Mouse (Mus musculus): ENCODE results near the gene Rapgef4. TPM values are rescaled to one million over a fixed set of nuclear protein-coding genes. Genes with fewer than 3 reads are reported as not detected.

Gene Rapgef4
- total RNA-seq, 2 experiments from 2014 or later = 14.1 to 15.0 TPM

DNA sequence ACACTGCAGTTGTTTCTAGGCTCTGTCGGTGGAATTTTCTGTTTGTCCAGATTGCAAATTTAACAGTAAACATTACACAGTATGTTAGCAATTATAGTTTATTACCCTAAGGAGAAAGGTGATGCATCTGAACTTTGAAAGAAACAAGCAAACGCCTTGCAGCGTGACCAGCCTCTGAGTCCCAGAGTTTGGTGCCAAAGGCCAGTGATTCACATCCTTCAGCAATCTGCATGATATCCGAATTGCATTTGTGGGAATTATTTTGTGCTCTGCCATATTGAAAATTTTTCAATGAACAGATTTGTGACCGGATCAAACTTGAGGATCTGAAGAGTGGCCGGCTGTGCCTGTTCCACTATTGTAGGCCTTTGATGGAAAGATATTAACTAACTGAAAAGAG is 856 bp downstream of the Rapgef4 start:
- intact Hi-C loops (cut with DNase I) = no loop called here
- DNase-seq = no peak

DNA sequence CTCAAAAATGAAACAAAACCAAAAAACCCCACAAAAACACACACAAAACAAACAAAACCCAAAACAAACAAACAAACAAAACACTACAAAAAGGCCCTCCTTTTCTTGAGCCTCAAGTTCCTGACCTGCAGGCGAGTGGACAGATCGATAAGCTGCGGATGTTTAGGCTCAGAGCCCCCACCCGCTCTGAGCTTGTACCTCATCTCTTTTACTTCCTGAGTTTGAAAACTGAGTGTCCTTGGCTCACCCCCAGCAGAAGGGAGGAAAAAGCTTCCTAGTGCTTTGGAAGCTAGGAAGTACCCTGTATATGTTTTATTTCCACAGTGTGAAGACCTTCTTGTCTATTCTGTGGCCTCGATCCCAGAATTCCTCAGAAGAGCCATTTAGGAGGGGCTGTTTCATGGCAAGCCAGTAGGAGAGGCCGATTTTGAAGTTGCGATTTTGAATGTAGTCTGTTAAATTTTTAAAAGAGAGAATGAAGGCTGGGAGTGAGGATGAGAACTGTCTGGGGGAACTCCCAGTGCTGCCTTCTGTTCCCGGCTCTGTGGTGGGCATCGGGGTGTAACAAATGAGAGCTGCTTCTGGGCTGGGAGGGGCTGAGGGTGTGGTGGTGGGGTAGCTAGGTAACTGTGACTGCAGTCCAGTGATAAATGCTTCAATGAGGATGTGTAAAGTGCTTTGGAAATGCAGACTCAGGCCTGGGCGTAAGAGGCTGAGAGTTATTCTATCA is 2.0 kb downstream of the Rapgef4 start:
- intact Hi-C loops (cut with DNase I) = no loop called here
- DNase-seq = no peak

DNA sequence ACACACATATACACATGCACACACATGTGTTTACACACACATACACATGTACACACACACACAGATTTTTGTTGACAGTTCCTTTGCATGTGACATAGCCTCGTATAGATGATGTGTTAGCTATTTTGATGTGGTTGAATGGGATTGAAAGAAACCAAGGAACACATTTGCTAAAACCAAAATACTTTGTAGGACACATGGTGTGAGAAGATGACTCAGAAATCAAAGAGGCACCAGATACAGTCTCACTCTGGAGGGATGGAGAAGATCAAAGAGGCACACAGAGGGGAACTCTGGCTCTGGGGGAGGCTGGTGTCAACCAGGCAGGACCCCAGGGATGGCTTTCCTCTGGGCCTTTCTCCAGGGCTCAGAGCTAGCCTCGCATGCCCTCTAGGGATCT is 4.7 kb downstream of the Rapgef4 start:
- DNase-seq = no peak
- intact Hi-C loops (cut with DNase I) = no loop called here

DNA sequence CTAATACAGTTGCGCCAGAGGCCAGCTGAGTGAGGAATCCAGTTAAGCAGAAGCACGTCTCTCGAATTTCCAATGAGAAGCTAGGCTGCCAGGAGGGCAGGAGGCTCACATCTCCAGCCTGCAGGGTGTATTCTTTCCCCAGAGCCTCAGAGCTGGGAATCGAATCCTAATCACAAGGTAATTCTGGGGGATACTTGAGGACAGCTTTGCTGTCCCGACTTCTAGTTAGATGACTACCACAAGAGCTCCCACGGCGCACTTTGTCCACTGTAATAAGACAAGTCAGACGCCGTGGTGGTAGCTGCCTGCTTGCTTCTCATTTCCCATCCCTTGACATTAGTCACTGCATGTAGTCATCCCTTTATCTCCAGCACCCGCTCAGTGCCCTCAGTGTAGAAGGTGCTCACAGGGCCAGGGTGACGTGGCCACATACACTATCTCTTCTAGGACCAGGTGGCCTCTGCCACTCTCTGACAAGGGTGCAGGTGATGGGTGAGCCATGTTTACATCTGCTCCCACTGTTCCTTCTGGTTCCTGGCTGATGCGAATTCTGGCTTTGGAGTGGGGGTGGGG is 5.3 kb downstream of the Rapgef4 start:
- intact Hi-C loops (cut with DNase I) = no loop called here

DNA sequence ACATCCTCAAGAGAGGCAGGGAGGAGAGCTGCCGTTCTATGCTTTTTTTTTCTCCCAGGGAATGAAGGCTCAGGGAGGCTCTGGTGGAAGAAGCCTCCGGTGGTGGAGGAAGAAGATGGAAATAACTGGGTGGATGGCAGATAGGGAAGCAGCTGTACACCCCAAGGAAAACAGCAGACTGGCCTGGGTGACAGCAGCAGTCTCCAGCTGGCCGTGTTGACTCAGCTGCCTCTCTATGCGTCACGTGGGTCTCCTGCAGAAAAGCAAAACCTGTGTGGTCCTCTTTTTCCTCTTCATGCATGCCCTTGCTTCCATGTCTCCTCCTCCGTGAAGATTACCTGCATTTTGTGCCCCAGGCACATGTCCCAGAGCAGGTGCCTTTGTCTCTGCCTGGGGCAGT is 7.5 kb downstream of the Rapgef4 start:
- intact Hi-C loops (cut with DNase I) = no loop called here
- peak in 1 of 2 experiments; percentile 34 for DNase-seq

More for the DNA sequence above, 5.3 kb downstream of the Rapgef4 start:
- no peak for DNase-seq

DNA sequence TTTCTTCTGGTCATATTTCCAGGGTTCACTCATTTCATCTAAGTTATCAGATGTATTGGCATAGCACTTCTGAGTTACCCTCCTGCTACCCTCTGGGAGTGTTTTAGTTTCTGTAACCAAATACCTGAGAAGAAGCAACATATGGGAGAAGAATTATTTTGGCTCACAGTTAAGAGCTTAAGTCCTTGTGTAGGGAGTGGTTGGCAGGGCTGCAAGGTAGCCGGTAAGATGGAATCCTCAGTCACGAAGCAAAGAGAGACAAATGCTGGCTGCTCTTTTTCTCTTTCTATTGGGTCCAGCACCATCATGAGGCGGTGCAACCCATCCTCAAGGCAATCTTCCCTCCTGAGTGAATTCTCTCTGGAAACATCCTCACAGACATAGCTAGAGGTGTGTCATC is 11.1 kb downstream of the Rapgef4 start:
- intact Hi-C loops (cut with DNase I) = no loop called here

DNA sequence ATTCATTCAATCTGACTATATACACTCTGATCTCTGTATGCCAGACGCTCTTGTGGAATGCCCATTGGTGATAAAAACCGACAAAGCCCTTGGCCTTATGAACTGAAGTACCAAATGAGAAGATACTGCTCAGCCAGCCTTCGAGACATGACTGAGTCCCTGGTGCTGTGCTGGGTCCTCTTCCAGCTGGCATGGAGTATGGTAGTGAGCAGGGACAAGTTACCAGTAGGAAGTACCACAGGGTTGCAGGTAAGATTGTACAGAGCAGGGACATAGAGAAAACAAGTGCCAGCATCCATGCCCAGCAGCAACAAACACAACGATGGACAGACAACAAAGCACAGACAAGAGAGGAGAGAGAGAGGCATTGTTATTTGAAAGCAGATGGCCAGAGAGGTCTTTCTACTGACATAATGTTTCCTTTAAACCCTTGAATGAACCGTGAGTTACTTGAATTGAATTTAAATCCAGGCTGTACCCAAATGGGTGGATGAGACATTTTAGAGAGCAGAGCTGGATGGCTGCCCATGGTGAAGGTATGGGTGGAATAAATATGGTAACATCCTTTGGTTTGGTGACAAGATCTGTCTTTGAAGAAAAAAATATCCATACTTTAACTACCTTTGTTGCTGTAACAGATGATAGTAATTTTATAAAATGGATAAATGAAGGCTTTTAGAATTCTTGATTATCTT is 12.8 kb downstream of the Rapgef4 start:
- no peak for DNase-seq

More for the DNA sequence above, 11.1 kb downstream of the Rapgef4 start:
- no peak for DNase-seq

DNA sequence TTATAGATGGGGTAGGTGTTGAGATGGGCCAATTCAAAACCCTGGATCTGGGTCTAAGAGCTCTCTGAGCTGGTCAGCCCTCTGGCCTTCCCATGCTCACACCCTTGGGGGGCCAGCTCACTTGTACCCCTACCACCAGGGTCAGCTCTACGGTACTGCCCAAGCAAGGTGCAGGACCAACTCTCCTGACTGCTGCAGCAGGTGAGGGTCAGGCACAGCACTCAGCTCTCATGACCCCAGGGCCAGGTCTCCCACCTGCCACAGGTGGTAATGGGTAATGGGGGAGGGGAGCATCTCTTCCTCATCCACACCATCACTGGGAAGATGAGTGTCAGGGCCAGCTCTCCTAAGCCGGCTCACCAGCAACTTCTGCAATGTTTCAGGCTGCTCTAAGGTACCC is 17.5 kb downstream of the Rapgef4 start:
- intact Hi-C loops (cut with DNase I) = no loop called here
- no peak for DNase-seq

More for the DNA sequence above, 12.8 kb downstream of the Rapgef4 start:
- intact Hi-C loops (cut with DNase I) = no loop called here

DNA sequence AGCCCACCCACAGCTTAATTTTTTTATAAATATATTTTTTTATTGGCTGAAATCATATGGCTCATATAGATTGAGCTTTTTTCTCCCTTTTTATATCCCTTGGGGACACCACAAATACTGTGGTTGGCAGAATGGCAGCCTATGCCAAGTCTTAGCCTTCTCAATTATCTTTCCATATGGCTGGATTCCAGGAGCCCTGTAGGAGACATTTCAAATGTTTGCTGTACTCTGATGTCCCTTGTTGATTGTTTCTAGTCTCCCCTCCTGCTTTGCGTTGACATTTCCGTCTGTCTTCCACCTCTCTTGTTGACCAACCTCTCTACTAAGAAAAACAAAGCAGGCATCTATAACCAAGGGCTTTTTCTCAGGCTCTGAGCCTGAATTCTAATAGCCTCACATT is 19.1 kb downstream of the Rapgef4 start:
- no peak for DNase-seq
- intact Hi-C loops (cut with DNase I) = no loop called here

DNA sequence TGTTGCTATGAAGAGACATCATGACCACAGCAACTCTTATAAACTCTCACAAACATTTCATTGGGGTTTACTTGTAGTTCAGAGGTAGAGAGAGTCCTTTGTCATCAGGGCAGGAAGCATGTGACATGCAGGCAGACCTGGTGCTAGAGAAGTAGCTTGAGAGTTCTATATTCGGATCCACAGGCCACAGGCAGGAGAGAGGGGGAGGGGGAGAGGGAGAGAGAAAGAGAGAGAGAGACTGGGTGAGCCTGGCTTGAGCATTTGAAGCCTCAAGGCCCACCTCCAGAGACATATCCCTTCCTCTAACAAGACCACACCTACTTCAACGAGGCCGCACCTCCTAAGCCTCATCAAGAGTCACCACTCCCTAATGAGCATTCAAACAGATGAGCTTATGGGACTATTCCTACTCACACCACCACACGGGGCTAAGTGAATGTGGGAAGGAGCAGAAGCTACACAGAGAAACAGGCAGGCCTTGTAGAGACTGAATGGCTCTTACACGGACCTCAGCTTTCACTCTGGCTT is 21.9 kb downstream of the Rapgef4 start:
- DNase-seq = peak in 1 of 2 experiments; percentile 15
- intact Hi-C loops (cut with DNase I) = no loop called here

DNA sequence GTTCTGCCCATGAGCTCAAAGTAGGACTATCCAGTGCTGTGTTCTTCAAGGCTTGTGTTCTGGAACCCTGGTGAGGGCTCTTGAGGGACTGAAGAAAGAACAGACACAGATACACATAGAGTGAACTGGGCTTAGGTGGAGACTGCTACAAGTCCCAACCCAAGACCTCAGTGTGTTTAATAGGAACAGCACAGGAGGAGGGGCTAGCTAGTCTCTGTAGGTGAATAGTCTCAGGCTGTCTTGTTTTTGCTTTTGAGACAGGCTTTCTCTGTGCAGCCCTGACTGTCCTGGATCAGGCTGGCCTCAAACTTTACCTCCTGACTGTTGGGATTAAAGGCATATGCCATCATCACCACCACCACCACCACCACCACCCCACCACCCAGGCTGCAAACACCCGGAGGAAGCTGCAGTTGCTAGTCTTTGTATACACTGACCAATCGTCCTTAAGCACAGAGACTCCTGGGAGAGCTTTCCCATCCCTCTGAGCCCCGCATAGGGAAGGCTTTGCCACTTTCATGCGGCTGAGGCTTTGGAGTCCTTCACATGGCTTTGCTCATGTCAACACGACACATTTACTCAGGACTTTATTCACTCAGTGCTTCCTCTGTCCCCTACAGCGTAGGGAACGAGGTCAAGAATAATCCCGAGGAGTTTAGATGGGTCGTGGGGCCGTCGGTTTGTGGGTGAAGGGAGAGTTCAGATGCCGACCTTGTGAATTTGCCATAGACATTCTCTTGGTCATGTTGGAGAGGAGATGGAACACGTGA is 22.9 kb downstream of the Rapgef4 start:
- intact Hi-C loops (cut with DNase I) = no loop called here

DNA sequence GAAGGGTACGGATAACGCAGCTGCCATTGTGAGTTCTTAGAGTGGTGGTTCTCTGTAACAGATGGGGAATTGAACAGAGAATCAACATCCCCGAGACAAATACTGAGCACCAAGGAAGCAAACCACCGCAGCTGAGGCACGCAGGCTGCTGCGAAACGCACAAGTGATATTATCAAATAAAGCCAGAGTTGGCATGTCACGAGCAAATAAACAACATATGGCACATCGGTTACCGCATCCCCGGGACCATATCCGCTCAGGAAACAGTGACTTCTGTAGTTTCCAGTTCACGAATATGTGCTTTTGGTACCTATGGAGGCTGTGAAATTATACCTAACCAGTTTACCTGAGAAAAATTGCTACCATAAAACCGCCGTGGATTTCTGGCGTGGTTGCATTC is 24.0 kb downstream of the Rapgef4 start:
- DNase-seq = no peak
- intact Hi-C loops (cut with DNase I) = no loop called here

More for the DNA sequence above, 22.9 kb downstream of the Rapgef4 start:
- no peak for DNase-seq

DNA sequence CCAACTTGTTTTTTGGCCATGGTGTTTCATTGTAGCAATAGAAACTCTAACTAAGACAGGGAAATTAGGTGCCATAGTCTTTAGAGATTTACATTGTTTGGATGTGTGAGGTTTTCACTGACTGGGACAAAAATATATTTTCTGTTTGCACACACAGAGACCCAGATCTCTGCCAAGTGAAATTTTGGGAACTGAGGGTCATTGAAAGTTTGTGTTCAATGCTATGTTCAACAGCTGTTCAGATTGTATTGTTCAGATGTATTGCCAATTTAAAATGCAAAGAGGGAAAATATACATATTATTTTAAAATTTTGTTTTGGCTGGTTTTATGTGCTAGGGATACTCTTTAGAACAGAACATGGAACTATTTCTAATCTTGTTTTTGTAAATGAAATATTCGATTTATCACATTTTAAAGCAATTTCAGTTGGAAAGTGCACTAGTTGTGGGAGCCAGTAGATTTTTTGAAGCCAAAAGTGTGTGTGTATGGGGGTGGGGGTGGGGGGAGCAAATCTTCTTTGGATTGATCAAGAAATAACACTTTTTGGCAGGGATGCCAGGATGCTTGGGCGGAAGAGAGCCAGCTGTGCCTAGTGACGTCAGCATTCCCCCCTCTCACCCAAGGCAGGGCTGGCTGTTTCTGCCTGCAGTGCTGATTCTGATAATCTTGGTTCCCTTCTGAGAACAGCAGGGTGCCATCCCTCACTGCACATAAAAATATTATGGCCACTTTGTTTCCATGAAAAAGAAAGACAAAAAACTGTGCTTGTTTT is 28.6 kb downstream of the Rapgef4 start:
- peak; percentile 37 to 38 for DNase-seq
- intact Hi-C loops (cut with DNase I) = no loop called here

DNA sequence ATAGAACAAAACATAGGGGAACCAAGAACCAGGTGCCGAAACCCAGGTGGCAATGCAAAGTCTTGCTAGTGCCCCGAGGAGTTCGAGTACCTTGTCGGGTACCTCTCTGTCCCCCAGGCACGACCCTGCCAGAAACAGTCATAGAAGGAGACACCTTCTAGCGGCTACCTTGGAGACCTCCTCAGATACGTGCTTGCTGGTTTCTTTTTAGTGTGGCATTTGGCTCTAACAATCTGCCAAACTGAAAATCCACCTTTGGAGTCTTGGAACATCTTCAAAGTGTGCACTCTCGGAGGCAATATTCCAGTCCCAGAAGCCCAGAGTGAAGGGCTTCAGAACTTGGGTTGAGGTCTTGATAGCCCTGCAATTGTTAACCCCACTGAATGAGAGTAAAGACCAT is 34.3 kb downstream of the Rapgef4 start:
- intact Hi-C loops (cut with DNase I) = no loop called here
- no peak for DNase-seq

DNA sequence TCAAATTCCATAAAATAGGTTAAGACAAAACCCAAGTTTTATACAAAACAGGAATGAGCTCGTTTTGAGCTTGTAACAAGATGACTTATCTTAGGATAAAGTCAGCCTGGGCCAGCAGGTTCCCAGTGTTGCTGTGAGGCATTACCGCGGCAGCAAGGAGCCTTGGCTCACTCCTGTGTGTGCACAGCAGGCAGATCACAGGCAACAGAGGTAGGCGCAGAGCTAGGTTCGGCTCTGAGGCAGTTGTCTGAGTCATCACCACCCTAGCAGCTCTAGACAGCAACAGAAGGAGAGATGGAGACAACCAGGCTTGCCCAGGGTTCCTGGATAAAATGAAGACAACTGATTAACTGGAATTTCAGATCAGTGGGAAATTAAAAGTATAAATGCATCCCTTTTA is 35.0 kb downstream of the Rapgef4 start:
- intact Hi-C loops (cut with DNase I) = no loop called here
- no peak for DNase-seq

DNA sequence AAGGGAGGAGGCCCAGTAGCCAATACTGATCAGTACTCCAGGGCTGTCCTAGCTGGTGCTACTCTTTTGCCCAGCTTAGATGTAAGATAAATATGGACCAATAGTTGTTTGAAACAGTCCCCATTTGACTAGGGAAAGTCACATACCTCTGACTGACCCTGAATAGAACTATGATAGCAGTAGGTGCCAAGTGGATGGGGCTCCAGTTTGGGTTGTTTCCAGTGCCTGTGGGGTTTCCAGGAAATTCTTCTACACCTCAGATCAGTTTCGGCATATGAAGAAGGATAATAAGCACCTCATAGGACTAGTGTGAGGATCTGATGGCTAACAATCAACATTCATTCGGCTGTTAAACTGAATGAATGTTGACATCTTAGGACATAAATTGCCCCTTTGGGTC is 36.1 kb downstream of the Rapgef4 start:
- intact Hi-C loops (cut with DNase I) = no loop called here
- no peak for DNase-seq

DNA sequence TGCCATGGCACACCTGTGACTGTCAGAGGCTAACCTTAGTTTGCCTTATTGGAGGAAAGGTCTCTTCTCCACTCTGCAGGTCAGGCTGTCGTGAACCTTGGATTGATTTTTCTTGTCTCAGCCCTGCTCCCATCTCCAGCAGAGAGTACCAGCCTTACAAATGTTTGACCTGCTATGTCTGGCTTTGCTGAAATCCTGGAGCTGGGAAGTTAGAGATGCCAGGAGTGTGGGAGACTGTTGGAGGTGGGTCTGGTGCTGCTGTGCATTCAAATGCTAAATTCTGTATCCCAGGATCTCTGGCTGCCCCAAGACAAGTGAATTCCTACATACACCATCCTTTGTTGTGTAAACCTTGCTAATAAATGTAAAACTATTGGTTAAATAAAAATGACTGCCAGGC is 37.7 kb downstream of the Rapgef4 start:
- intact Hi-C loops (cut with DNase I) = no loop called here
- DNase-seq = no peak

DNA sequence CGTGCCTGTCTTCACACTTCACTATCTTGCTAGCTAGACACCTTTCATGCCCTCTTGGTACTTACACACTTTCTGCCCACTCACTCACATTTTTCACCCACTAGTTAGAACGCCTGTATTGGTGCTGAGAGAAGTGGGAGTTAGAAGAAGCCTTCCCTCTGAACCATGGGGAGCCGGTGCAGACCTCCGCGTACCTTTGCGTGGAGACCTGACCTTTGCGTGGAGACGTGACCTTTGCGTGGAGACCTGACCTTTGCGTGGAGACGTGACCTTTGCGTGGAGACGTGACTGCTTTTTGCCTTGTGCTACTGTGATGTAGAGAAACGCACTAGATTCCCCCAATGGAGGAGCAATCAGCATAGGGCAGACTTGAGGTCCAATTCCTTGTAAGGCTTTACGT is 39.7 kb downstream of the Rapgef4 start:
- DNase-seq = no peak
- intact Hi-C loops (cut with DNase I) = no loop called here

DNA sequence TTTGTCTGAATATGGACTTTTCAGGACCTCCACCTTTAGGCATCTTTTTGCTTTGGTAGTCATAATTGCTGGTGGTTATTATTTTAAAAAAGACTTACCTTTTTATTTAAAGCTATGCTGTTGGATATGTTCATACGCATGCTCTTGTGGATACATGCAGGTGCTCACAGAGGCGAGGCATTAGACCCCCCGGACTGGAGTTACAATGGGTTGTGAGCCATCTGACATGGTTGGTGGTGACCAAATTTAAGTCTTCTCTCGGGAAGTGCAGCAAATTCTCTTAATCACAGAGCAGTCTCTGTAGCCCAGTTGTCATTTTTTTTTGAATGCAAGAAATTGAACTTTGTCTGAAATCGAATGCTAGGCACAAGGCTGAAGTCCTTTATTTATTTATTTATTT is 40.4 kb downstream of the Rapgef4 start:
- no peak for DNase-seq
- intact Hi-C loops (cut with DNase I) = no loop called here

DNA sequence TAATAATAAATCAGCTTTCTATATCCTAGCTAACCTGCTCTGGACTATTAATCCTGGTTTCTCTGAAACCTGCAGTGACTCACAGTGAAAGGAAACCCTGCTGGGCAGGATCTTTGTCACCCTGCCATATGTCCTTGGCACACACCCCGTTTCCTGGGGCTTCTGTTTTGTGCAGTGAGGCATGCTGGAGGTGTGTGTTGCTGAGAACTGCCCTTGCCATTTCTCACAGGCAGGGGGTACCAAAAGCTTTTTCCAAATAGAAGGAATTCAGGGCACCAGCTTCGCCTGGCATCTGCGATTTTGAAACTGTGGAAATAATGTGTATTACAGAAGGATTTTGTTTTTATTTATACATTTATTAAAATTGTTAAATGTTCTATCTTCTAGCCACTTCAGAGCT is 40.8 kb downstream of the Rapgef4 start:
- DNase-seq = peak; percentile 46 to 61
- intact Hi-C loops (cut with DNase I) = no loop called here
